Mouse (Mus musculus) liver, embryonic 14.5 days (tissue): ENCODE measurements around the gene Crtac1.

Experiments used
- CTCF ChIP-seq: IDR thresholded peaks from 2 replicates; pipeline ENCODE4 v1.5.1; 2016; ENCODE audit warnings: antibody characterized with exemption, low read depth, control low read depth
- EP300 ChIP-seq: IDR thresholded peaks from 2 replicates; pipeline ENCODE4 v1.6.1; 2016; ENCODE audit warnings: antibody characterized with exemption, low read depth

- TF ChIP-seq CTCF = no peak
- TF ChIP-seq EP300 = no peak
Measured at GRCm38 (mm10) chr19:42454006-42454405, 22.4 kb upstream of the Crtac1 start.
